Mouse (Mus musculus): ENCODE measurements at regions not wholly inside any gene's neighbourhood (a gene's known extent, or its start where the extent isn't known, plus 50 kb on each side); places are given as distances from the start of the nearest gene placed in this dataset.
"Not testable (repeated sequence)": the region's sequence is repeated elsewhere in the genome, so short reads cannot be mapped to it uniquely, and the experiment has no call there.

DNA sequence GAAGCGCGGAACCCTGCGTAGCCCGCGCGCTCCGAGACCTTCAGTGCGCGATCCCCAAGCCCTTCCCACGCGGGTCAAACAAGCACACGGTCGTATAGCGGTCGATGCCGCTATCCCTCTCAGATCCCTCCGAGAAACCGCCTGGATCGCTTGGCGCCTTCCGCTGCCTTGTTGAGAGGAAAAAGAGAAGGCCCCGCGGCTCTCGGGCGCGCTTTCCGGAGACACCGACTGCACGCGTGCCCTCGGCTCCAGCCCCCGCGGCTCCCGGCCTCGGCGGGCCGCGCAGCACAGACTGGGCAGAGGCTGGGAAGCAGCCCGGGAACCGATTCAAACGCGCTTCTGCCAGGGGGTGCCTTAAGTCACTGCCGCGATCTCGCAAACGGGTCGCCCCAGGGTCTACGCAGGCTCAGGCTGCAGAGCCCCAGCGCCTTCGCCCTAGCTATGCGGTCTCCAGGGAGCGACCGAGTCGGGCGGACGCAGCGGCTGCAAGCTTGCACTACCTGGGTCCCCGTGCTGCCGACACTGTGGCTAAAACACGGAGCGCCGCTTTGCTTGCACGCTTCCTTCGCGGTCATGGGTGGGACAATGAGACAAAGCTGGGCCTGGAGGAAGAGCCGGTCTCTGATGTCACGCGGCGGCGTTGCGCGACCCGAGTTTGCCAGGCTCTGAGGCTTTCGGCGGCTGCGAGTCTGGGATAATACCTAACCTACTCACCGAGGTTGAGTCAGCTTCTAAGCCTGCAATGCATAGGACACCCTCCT lies 87.3 kb downstream of the Crisp4 start:
- Histone ChIP-seq H3K9ac (replicated peaks; ENCODE audit: low read depth, low read length) (peak overlapping the region; percentile 88), H3K27me3 (replicated peaks; ENCODE audit: control insufficient read depth, insufficient read depth, low read length) (peaks cover 20% of the 10 kb centered on the region; the same call in 1 of the 2 replicates), H3K4me3 (replicated peaks; ENCODE audit: low read length) (peak overlapping the region; percentile 79), H3K4me2 (ENCODE audit: low read length) (peak overlapping the region; percentile 95), H3K4me1 (replicated peaks; ENCODE audit: control insufficient read depth, insufficient read depth, low read length) (peaks cover 12% of the 10 kb centered on the region), H3K27ac (ENCODE audit: low read length) (peak overlapping the region; percentile 65), H3K36me3 (ENCODE audit: control insufficient read depth, insufficient read depth) (no peaks in the 10 kb centered on the region), H3K9me3 (ENCODE audit: control insufficient read depth, low read length) (no peaks in the 10 kb centered on the region)
- peak; percentile 80 for ATAC-seq
- WGBS = under 1% methylated on average over 76 of the region's 77 CpGs

DNA sequence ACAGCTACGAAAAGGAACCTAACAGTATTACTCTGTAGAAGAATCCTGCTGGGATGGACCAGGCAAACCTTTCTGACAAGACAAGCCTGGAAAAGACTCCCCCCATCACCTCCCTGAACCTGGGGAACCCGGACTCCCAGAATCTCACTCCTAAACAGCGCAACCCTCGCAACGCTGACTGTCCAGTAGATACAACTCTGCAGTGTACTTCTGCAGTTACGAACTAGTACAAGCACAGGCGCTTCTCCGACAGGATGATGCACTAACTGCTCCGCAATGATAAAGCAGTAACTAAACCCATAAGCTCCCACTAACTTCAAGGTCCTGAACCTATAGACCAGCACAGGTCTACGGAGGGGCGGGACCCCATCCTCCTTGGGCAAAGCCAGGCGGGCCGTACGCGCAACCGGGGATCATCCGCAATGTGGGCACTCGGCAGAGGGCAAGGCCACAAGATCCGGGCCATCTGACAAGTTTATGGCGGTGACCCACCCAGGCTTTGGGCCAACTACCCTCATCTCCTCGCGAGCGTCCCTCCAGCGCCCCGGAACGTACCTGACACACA lies 88.0 kb downstream of the Crisp4 start:
- Histone ChIP-seq H3K9ac (replicated peaks; ENCODE audit: low read depth, low read length) (peak overlapping the region; percentile 88), H3K36me3 (ENCODE audit: control insufficient read depth, insufficient read depth) (no peaks in the 10 kb centered on the region), H3K4me3 (replicated peaks; ENCODE audit: low read length) (peak overlapping the region; percentile 79), H3K4me2 (ENCODE audit: low read length) (peak overlapping the region; percentile 95), H3K27ac (ENCODE audit: low read length) (peak overlapping the region; percentile 33; the same call in 1 of the 2 replicates), H3K4me1 (replicated peaks; ENCODE audit: control insufficient read depth, insufficient read depth, low read length) (peaks cover 12% of the 10 kb centered on the region), H3K27me3 (replicated peaks; ENCODE audit: control insufficient read depth, insufficient read depth, low read length) (peaks cover 20% of the 10 kb centered on the region; the same call in 1 of the 2 replicates), H3K9me3 (ENCODE audit: control insufficient read depth, low read length) (no peaks in the 10 kb centered on the region)
- WGBS = under 1% methylated on average over 26 of the region's 26 CpGs
- ATAC-seq = peak; percentile 47

DNA sequence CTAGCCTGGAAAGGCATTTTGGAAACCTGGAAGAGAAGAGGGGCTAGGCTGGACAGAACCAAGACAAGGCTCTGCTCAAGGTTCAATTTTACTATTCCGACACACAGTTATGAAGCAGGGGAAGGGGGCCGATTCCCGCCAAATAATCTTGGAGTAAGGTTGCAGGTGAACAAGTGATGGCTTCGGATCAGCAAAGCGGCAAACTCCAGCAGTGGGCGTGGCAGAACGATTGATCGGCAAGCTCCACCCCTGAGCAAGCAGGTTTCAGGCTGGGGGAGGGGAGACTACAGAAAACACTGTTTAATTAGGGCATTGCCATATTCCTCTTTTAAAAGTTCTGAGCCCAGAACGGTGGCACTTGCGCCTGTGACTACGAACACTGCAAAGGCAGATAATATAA lies 88.7 kb downstream of the Crisp4 start:
- peak overlapping the region; percentile 79 for H3K4me3 ChIP-seq (replicated peaks; ENCODE audit: low read length)
- H3K27me3 ChIP-seq (replicated peaks; ENCODE audit: control insufficient read depth, insufficient read depth, low read length) = peaks cover 20% of the 10 kb centered on the region; the same call in 1 of the 2 replicates
- not testable (repeated sequence) for ATAC-seq; H3K27ac ChIP-seq (ENCODE audit: low read length); H3K36me3 ChIP-seq (ENCODE audit: control insufficient read depth, insufficient read depth); H3K9ac ChIP-seq (replicated peaks; ENCODE audit: low read depth, low read length); H3K9me3 ChIP-seq (ENCODE audit: control insufficient read depth, low read length)
- peak overlapping the region; percentile 95 for H3K4me2 ChIP-seq (ENCODE audit: low read length)
- H3K4me1 ChIP-seq (replicated peaks; ENCODE audit: control insufficient read depth, insufficient read depth, low read length) = peaks cover 12% of the 10 kb centered on the region
- 3% methylated on average over 11 of the region's 11 CpGs for WGBS

DNA sequence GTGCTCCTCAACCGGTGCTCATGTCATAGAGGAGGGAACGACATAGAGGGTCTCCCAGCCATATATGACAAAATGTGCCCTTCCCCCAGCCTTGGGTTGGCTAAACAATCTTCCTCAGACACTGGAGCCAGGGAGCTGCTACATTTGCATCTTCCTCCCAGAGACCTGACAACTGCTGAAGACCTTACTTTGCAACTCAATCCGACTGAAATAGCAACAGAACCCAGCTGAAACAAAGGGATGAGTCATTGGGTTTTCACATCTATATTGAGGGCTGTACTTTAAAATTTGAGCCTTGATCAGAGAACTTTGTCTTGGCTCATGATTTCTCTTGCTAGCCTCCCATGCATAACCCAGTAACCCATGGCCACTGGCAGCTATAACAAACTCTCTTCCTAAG lies 115.5 kb downstream of the Crisp4 start:
- Histone ChIP-seq H3K4me2 (ENCODE audit: low read length) (no peak overlapping the region), H3K4me1 (replicated peaks; ENCODE audit: control insufficient read depth, insufficient read depth, low read length) (no peaks in the 10 kb centered on the region), H3K27ac (ENCODE audit: low read length) (no peak overlapping the region), H3K27me3 (replicated peaks; ENCODE audit: control insufficient read depth, insufficient read depth, low read length) (no peaks in the 10 kb centered on the region), H3K9me3 (ENCODE audit: control insufficient read depth, low read length) (no peaks in the 10 kb centered on the region), H3K4me3 (replicated peaks; ENCODE audit: low read length) (no peak overlapping the region), H3K9ac (replicated peaks; ENCODE audit: low read depth, low read length) (no peak overlapping the region), H3K36me3 (ENCODE audit: control insufficient read depth, insufficient read depth) (no peaks in the 10 kb centered on the region)
- ATAC-seq = no peak
- WGBS = 68% methylated on average over 3 of the region's 3 CpGs

DNA sequence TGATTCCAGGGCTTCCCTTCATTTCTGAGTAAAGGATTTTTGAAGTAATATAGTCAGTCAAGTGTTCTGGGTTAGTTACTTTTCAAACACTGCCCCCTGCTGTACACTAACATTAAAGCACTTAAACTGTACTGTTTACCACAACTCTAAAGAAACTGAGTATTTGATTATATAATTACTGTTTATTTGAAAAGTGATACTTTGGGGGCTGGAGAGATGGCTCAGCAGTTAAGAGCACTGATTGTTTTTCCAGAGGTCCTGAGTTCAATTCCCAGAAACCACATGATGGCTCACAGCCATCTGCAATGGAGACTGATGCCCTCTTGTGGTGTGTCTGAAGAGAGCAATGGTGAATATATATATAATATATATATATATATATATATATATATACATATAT lies 132.8 kb downstream of the Crisp4 start:
- H3K27ac ChIP-seq (ENCODE audit: low read length); H3K4me2 ChIP-seq (ENCODE audit: low read length); H3K36me3 ChIP-seq (ENCODE audit: control insufficient read depth, insufficient read depth); H3K4me3 ChIP-seq (replicated peaks; ENCODE audit: low read length); ATAC-seq; H3K4me1 ChIP-seq (replicated peaks; ENCODE audit: control insufficient read depth, insufficient read depth, low read length); H3K9ac ChIP-seq (replicated peaks; ENCODE audit: low read depth, low read length); H3K27me3 ChIP-seq (replicated peaks; ENCODE audit: control insufficient read depth, insufficient read depth, low read length); H3K9me3 ChIP-seq (ENCODE audit: control insufficient read depth, low read length): not testable (repeated sequence)

DNA sequence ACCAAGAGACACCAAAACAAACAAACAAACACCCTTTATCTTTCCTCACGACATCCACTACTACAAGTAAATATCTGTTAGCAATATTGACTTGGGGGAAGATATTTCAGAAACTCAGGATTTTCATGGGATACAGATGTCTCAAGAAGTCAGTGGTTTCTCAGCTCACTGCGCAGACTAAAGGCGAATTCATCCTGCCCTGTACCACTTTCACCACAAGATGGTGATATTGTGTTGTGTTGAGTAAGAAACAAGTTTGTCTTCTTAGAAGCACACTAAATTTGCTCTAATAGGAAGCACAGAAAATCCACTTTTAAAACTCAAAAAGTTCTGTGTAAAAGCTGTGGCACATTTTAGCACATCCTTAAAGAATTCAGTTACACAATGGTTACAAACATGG lies 165.1 kb downstream of the Crisp4 start:
- no peaks in the 10 kb centered on the region for H3K9me3 ChIP-seq (ENCODE audit: control insufficient read depth, low read length)
- H3K36me3 ChIP-seq (ENCODE audit: control insufficient read depth, insufficient read depth) = no peaks in the 10 kb centered on the region
- 18% methylated on average over 3 of the region's 3 CpGs for WGBS
- H3K9ac ChIP-seq (replicated peaks; ENCODE audit: low read depth, low read length) = no peak overlapping the region
- peak; percentile 83 for ATAC-seq
- no peaks in the 10 kb centered on the region for H3K4me1 ChIP-seq (replicated peaks; ENCODE audit: control insufficient read depth, insufficient read depth, low read length)
- no peak overlapping the region for H3K4me3 ChIP-seq (replicated peaks; ENCODE audit: low read length)
- no peak overlapping the region for H3K27ac ChIP-seq (ENCODE audit: low read length)
- H3K4me2 ChIP-seq (ENCODE audit: low read length) = no peak overlapping the region
- H3K27me3 ChIP-seq (replicated peaks; ENCODE audit: control insufficient read depth, insufficient read depth, low read length) = no peaks in the 10 kb centered on the region

DNA sequence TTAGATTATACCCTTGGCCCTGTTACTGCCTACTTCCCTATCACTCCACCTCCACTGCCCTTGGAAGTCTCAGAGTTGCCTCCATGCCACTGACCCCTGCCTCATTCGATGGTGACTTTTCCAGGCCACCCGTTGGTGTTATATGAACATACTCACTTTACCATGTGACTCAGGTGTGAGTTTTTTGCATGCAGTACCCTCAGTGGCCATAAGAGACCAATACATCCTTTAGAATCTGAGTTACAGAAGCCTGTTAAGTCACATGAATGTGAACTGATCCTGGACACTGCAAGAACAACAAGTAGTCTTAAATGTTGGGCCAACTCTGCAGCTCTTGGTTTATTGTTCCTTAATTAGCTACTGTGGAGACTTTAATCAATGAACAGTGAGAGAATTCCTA lies 167.6 kb downstream of the Crisp4 start:
- no peak overlapping the region for H3K4me2 ChIP-seq (ENCODE audit: low read length)
- H3K4me1 ChIP-seq (replicated peaks; ENCODE audit: control insufficient read depth, insufficient read depth, low read length) = no peaks in the 10 kb centered on the region
- H3K36me3 ChIP-seq (ENCODE audit: control insufficient read depth, insufficient read depth) = no peaks in the 10 kb centered on the region
- WGBS = 88% methylated on average over 2 of the region's 2 CpGs
- ATAC-seq = no peak
- H3K4me3 ChIP-seq (replicated peaks; ENCODE audit: low read length) = no peak overlapping the region
- no peaks in the 10 kb centered on the region for H3K27me3 ChIP-seq (replicated peaks; ENCODE audit: control insufficient read depth, insufficient read depth, low read length)
- no peak overlapping the region for H3K27ac ChIP-seq (ENCODE audit: low read length)
- no peak overlapping the region for H3K9ac ChIP-seq (replicated peaks; ENCODE audit: low read depth, low read length)
- no peaks in the 10 kb centered on the region for H3K9me3 ChIP-seq (ENCODE audit: control insufficient read depth, low read length)

DNA sequence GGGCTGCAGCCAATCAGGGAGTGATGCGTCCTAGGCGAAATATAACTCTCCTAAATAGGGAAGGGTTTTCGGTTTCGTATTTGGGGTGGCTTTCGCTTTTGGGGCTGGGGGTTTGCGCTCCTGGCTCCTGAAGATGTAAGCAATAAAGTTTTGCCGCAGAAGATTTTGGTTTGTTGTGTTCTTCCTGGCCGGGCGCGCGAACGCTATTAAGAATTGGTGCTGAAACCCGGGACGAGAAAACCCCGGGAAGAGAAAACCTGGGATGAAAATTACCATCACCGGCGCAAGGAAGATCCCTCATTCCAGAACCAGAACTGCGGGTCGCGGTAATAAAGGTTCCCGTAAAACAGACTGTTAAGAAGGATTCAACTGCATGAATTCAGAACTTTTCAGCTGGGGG lies 188.8 kb downstream of the Crisp4 start:
- WGBS = 96% methylated on average over 11 of the region's 21 CpGs
- H3K27me3 ChIP-seq (replicated peaks; ENCODE audit: control insufficient read depth, insufficient read depth, low read length); H3K9me3 ChIP-seq (ENCODE audit: control insufficient read depth, low read length); H3K4me1 ChIP-seq (replicated peaks; ENCODE audit: control insufficient read depth, insufficient read depth, low read length); H3K9ac ChIP-seq (replicated peaks; ENCODE audit: low read depth, low read length); H3K36me3 ChIP-seq (ENCODE audit: control insufficient read depth, insufficient read depth); ATAC-seq; H3K4me2 ChIP-seq (ENCODE audit: low read length); H3K27ac ChIP-seq (ENCODE audit: low read length); H3K4me3 ChIP-seq (replicated peaks; ENCODE audit: low read length): not testable (repeated sequence)

DNA sequence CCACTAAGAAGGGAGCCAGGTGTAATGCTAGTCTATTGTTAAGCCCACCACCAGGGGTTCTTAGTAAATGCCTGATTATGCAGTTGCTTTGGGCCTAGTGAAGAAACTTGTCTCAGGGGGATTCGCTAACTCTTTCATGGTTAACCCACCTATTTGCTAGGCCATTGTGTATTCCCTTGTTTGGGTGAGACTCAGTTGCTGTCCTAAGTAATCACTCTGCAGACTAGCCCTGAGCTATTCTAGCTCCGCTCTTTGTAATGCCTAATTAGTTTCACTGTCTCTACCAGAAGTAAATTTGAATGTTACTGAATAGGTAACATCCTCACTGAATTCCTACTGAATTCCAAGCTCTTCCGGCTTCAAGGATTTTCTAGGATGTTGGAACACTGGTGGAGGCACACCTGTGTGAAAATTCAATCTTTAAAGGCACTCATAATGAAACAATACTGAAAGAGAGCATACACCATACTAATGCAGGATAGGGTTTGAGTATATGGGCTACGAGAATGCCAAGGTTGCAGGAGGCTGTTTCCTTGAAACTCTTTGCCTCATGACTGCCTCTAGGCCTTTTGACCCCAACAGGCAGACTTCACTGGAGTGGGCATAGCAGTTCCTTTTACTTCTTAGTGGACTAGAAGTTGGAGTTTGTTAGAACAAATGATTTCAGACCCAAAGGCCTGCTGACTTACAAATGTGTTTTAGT lies 213.4 kb downstream of the Crisp4 start:
- H3K27me3 ChIP-seq (replicated peaks; ENCODE audit: control insufficient read depth, insufficient read depth, low read length); H3K4me2 ChIP-seq (ENCODE audit: low read length); H3K4me3 ChIP-seq (replicated peaks; ENCODE audit: low read length); H3K27ac ChIP-seq (ENCODE audit: low read length); H3K4me1 ChIP-seq (replicated peaks; ENCODE audit: control insufficient read depth, insufficient read depth, low read length); H3K36me3 ChIP-seq (ENCODE audit: control insufficient read depth, insufficient read depth); H3K9me3 ChIP-seq (ENCODE audit: control insufficient read depth, low read length); H3K9ac ChIP-seq (replicated peaks; ENCODE audit: low read depth, low read length); ATAC-seq: not testable (repeated sequence)
- WGBS = 58% methylated on average over 4 of the region's 4 CpGs

Data from forebrain, embryonic 16.5 days (tissue).